Mouse (Mus musculus): ENCODE data around the gene Pde12. TPM values are rescaled to one million over a fixed set of nuclear protein-coding genes. Genes with fewer than 3 reads are reported as not detected.

The Pde12 gene
- polyA plus RNA-seq, 1 experiment = 13.0 TPM

GRCm38 (mm10) chr14:26663851-26664250 is 5.8 kb downstream of the Pde12 start:
- TF ChIP-seq POLR2A (IDR thresholded peaks at IDR 0.05; ENCODE audit: control insufficient read depth, extremely low read depth, insufficient read depth, low read length, poor library complexity) = no peak
- no peak for TF ChIP-seq CTCF (IDR thresholded peaks at IDR 0.05; ENCODE audit: borderline replicate concordance, control insufficient read depth, extremely low read depth, insufficient read depth, low read length, poor library complexity)
- Histone ChIP-seq H3K36me3 (ENCODE audit: control insufficient read depth, insufficient read depth, low read length) (peaks cover 42% of the 10 kb centered on the region), H3K4me3 (ENCODE audit: control insufficient read depth, insufficient read depth, low read length) (no peak overlapping the region), H3K4me1 (replicated peaks; ENCODE audit: control insufficient read depth, insufficient read depth, low read length) (peaks cover 5% of the 10 kb centered on the region), H3K27ac (ENCODE audit: control insufficient read depth, insufficient read depth, low read length) (no peak overlapping the region), H3K27me3 (ENCODE audit: control insufficient read depth, insufficient read depth, low read length) (no peaks in the 10 kb centered on the region)
- WGBS = 97% methylated on average over 2 of the region's 2 CpGs
- DNase-seq = no peak

GRCm38 (mm10) chr14:26662488-26662887 is 7.2 kb downstream of the Pde12 start:
- H3K27ac ChIP-seq (ENCODE audit: control insufficient read depth, insufficient read depth, low read length) = no peak overlapping the region
- DNase-seq = no peak
- TF ChIP-seq CTCF (IDR thresholded peaks at IDR 0.05; ENCODE audit: borderline replicate concordance, control insufficient read depth, extremely low read depth, insufficient read depth, low read length, poor library complexity) = no peak
- TF ChIP-seq POLR2A (IDR thresholded peaks at IDR 0.05; ENCODE audit: control insufficient read depth, extremely low read depth, insufficient read depth, low read length, poor library complexity) = no peak
- H3K36me3 ChIP-seq (ENCODE audit: control insufficient read depth, insufficient read depth, low read length) = peaks cover 47% of the 10 kb centered on the region
- no peaks in the 10 kb centered on the region for H3K27me3 ChIP-seq (ENCODE audit: control insufficient read depth, insufficient read depth, low read length)
- 93% methylated on average over 2 of the region's 2 CpGs for WGBS
- H3K4me1 ChIP-seq (replicated peaks; ENCODE audit: control insufficient read depth, insufficient read depth, low read length) = no peaks in the 10 kb centered on the region
- no peak overlapping the region for H3K4me3 ChIP-seq (ENCODE audit: control insufficient read depth, insufficient read depth, low read length)

GRCm38 (mm10) chr14:26662016-26662415 is 7.7 kb downstream of the Pde12 start:
- Histone ChIP-seq H3K36me3 (ENCODE audit: control insufficient read depth, insufficient read depth, low read length) (peaks cover 52% of the 10 kb centered on the region), H3K27ac (ENCODE audit: control insufficient read depth, insufficient read depth, low read length) (no peak overlapping the region), H3K4me1 (replicated peaks; ENCODE audit: control insufficient read depth, insufficient read depth, low read length) (no peaks in the 10 kb centered on the region), H3K4me3 (ENCODE audit: control insufficient read depth, insufficient read depth, low read length) (no peak overlapping the region), H3K27me3 (ENCODE audit: control insufficient read depth, insufficient read depth, low read length) (no peaks in the 10 kb centered on the region)
- no peak for TF ChIP-seq POLR2A (IDR thresholded peaks at IDR 0.05; ENCODE audit: control insufficient read depth, extremely low read depth, insufficient read depth, low read length, poor library complexity)
- TF ChIP-seq CTCF (IDR thresholded peaks at IDR 0.05; ENCODE audit: borderline replicate concordance, control insufficient read depth, extremely low read depth, insufficient read depth, low read length, poor library complexity) = no peak
- DNase-seq = no peak
- WGBS = 97% methylated on average over 3 of the region's 3 CpGs

DNA sequence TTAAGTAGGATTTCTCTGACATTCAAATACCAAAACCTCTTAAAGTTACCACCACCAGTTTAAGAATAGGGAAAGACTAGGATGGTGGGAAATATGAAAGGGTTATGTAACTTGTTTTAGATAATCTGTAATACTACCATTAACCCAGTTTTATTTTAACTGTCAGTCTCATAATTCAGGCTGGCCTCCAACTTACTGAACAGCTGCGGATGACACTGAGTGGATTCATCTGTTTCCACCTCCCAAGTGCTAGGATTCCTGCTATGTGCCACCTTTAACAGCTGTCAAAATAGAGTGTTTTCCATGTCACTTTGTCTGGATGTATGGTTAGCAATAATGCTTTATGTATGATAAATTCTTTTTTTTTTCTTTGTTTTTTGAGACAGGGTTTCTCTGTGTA is 9.4 kb downstream of the Pde12 start:
- WGBS = 94% methylated on average over 1 of the region's 1 CpGs
- Histone ChIP-seq H3K4me1 (replicated peaks; ENCODE audit: control insufficient read depth, insufficient read depth, low read length) (no peaks in the 10 kb centered on the region), H3K4me3 (ENCODE audit: control insufficient read depth, insufficient read depth, low read length) (no peak overlapping the region), H3K36me3 (ENCODE audit: control insufficient read depth, insufficient read depth, low read length) (peaks cover 53% of the 10 kb centered on the region), H3K27ac (ENCODE audit: control insufficient read depth, insufficient read depth, low read length) (no peak overlapping the region), H3K27me3 (ENCODE audit: control insufficient read depth, insufficient read depth, low read length) (no peaks in the 10 kb centered on the region)
- no peak for DNase-seq
- TF ChIP-seq POLR2A (IDR thresholded peaks at IDR 0.05; ENCODE audit: control insufficient read depth, extremely low read depth, insufficient read depth, low read length, poor library complexity) = no peak

DNA sequence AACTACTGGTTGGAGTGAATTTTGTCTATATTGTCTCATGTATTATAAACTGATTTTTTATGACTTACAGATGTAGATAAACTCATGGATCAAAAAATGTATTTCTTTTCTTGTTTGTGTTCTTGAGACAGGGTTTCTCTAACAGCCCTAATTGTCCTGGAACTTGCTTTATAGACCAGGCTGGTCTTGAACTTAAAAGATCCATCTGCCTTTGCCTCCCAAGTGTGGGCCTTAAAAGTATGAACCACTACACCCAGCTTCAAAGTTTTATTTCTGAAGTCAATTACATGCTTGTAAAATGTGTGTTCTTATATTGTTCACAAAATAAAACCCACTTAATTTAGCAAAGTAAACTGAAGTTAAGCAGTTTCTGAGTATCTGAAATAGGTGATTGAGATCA is 11.5 kb downstream of the Pde12 start:
- H3K27me3 ChIP-seq (ENCODE audit: control insufficient read depth, insufficient read depth, low read length) = no peaks in the 10 kb centered on the region
- no peak overlapping the region for H3K27ac ChIP-seq (ENCODE audit: control insufficient read depth, insufficient read depth, low read length)
- peaks cover 40% of the 10 kb centered on the region for H3K36me3 ChIP-seq (ENCODE audit: control insufficient read depth, insufficient read depth, low read length)
- no peak for DNase-seq
- H3K4me3 ChIP-seq (ENCODE audit: control insufficient read depth, insufficient read depth, low read length) = no peak overlapping the region
- no peaks in the 10 kb centered on the region for H3K4me1 ChIP-seq (replicated peaks; ENCODE audit: control insufficient read depth, insufficient read depth, low read length)
- no peak for TF ChIP-seq POLR2A (IDR thresholded peaks at IDR 0.05; ENCODE audit: control insufficient read depth, extremely low read depth, insufficient read depth, low read length, poor library complexity)
- TF ChIP-seq CTCF (IDR thresholded peaks at IDR 0.05; ENCODE audit: borderline replicate concordance, control insufficient read depth, extremely low read depth, insufficient read depth, low read length, poor library complexity) = no peak

- TF ChIP-seq CTCF (IDR thresholded peaks at IDR 0.05; ENCODE audit: borderline replicate concordance, control insufficient read depth, extremely low read depth, insufficient read depth, low read length, poor library complexity) (no peak), POLR2A (IDR thresholded peaks at IDR 0.05; ENCODE audit: control insufficient read depth, extremely low read depth, insufficient read depth, low read length, poor library complexity) (no peak)
- Histone ChIP-seq H3K4me3 (ENCODE audit: control insufficient read depth, insufficient read depth, low read length) (no peak overlapping the region), H3K27me3 (ENCODE audit: control insufficient read depth, insufficient read depth, low read length) (no peaks in the 10 kb centered on the region), H3K4me1 (replicated peaks; ENCODE audit: control insufficient read depth, insufficient read depth, low read length) (no peaks in the 10 kb centered on the region), H3K36me3 (ENCODE audit: control insufficient read depth, insufficient read depth, low read length) (peaks cover 50% of the 10 kb centered on the region), H3K27ac (ENCODE audit: control insufficient read depth, insufficient read depth, low read length) (no peak overlapping the region)
- DNase-seq = peak; percentile 23
These were observed 17.8 kb downstream of the Pde12 start for GRCm38 (mm10) chr14:26651901-26652300.

DNA sequence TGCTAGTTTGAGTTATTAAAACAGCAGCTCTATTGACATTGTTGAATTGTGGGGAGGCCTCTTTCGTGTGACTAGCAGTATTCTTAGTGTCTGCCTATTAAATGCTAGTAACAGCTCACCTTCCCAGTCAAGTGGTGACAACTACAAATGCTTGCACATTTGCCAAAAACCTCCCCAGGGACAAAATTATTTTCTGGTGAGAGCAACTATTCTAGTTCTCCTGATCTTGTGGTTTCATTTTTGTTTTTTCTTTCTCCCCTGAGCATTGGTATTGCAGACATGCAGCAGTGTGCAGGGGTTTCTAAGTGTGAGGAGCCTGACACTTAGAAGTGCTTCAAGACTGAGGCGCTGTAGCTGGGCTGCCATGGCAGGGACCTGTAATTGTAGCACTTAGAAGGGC is 21.9 kb downstream of the Pde12 start:
- 94% methylated on average over 2 of the region's 2 CpGs for WGBS
- Histone ChIP-seq H3K4me3 (ENCODE audit: control insufficient read depth, insufficient read depth, low read length) (no peak overlapping the region), H3K27me3 (ENCODE audit: control insufficient read depth, insufficient read depth, low read length) (no peaks in the 10 kb centered on the region), H3K36me3 (ENCODE audit: control insufficient read depth, insufficient read depth, low read length) (peaks cover 31% of the 10 kb centered on the region), H3K27ac (ENCODE audit: control insufficient read depth, insufficient read depth, low read length) (no peak overlapping the region), H3K4me1 (replicated peaks; ENCODE audit: control insufficient read depth, insufficient read depth, low read length) (no peaks in the 10 kb centered on the region)
- DNase-seq = no peak
- no peak for TF ChIP-seq CTCF (IDR thresholded peaks at IDR 0.05; ENCODE audit: borderline replicate concordance, control insufficient read depth, extremely low read depth, insufficient read depth, low read length, poor library complexity)
